Mouse (Mus musculus) heart, postnatal 0 days (tissue): Measurements from ENCODE around the gene Gm28308.

ENCODE experiments used
- CTCF ChIP-seq: IDR thresholded peaks from 2 replicates; pipeline ENCODE4 v1.5.1; 2016; ENCODE audit warnings: antibody characterized with exemption, control low read depth, low read depth
- EP300 ChIP-seq: IDR thresholded peaks from 2 replicates; pipeline ENCODE4 v1.6.1; 2016; ENCODE audit warnings: antibody characterized with exemption, low read depth

DNA sequence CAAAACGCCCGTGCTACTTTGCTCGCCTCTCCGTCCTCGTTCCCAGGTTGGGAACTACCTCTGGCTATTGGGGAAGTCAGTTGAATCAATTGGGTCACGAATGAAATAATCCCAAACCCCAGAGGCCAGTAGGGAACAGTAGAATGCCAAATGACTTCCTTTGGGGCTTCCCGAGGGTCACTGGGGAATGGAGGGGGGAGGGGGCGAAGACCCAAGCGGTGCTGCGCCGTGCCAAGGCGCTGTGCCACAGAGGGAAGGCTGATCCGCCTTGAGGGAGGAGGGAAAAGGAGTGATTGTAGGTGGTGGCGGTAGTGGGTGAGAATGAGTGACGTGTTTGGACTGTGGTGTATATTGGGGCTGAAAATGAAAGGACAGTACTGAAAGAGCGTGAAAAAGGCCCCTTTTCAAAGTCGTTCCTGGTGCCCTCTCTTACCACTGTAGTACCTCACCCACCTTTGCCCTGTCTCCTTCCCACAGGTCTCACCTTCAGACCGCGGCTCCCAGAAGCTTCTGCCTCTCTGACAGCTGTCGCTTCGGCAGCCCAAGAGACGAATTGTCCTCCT is 502 bp downstream of the Gm28308 start:
- no peak for TF ChIP-seq CTCF
- no peak for TF ChIP-seq EP300
